Mouse (Mus musculus): Measurements from ENCODE around the gene Ifnar1.
A peak's percentile ranks its signal among the peaks of the same experiment; 100 is the strongest.
"Not testable (repeated sequence)": the region's sequence is repeated elsewhere in the genome, so short reads cannot be mapped to it uniquely, and the experiment has no call there.

The Ifnar1 gene

DNA sequence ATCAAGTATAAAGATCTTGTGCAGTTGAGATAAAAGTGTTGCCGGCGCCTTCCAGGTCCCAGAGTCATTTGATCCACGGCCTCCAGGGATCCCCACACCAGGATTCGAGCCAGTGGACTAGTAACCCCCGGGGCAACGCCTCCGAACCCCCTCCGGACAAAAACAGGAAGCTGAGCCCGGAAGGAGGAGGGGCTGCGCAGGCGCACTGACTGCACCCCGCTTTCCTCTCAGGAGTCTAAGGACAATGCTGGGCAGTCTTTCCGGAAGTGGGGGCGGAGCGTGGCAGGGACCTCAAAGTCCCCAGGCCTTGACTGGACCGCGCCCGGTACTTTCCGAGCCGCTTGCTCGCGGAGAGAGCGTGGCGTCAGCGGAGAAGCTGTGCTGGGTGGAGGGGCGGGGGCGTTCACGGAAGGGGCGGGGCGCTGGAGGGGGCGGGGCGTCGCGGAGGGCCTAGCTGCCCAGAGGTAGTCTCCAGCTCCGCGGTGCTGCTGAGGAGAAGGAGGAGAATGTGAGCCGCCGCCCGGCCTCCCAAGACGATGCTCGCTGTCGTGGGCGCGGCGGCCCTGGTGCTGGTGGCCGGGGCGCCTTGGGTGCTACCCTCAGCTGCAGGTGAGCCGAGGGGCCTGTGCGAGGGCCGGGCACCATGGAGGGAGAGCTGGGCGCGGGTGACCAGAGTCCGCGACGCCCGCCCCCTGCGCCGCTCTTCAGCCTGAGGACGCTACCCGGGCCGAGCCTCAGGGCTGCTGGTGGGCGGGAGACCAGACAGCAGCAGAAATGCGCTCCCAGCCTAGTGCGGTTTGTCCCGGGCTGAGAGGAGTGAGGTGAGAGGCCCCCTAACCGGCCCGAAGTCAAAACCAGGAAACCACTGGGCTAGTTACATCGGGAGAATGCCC, at the start of gene Ifnar1:
TSS of gene Ifnar1 (plus strand) at position 431 of the 893 bp plus-strand sequence.
- peak; percentile 100 for DNase-seq (ENCODE audit: low spot score)

DNA sequence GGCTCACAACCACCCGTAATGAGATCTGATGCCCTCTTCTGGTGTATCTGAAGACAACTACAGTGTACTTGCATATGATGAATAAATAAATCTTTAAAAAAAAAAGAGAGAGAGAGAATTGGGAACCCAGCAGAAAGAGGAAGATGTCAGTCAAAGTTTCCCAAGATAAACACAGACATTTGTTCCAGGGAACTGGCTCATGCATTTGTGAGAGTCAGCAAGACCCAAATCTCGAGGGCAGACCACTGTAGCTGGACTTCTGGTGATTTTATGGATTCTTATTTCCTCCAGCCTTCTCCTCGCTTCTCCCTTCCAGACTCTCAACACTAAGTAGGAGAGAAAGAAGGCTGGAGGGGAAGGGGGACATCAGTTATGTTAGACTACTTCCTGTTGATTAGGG, 47.0 kb upstream of the Ifnar1 start:
- no peak for DNase-seq (ENCODE audit: low spot score)

DNA sequence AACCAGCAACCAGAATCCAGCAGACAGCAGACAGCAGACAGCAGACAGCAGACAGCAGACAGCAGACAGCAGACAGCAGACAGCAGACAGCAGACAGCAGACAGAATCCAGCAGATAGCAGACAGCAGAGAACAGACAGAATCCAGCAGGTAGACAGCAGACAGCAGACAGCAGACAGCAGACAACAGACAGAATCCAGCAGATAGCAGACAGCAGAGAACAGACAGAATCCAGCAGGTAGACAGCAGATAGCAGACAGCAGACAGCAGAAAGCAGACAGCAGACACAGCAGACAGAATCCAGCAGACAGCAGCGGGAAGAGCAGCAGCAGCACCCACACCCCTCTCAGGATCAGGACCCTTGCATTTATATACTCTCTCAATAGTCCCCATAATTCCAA, 46.4 kb upstream of the Ifnar1 start:
- not testable (repeated sequence) for DNase-seq (ENCODE audit: low spot score)

DNA sequence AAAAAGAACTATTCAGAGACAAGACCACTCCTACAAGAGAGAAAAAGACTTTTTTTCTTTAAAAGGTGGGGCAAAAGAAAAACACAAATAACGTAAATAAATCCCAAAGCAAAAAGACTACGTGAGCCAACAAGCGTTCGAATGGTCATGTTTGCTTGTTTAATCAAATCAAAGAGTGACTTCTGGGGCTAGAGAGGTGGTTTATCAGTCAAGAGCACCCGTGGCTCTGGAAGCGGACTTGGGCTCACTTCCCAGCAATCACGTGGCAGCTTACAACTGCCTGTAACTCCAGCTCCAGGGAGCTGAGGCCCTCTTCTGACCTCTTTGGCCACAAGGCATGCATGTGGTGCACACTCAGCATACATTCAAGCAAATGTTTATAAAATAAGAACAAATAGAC, 43.7 kb upstream of the Ifnar1 start:
- peak; percentile 88 for DNase-seq (ENCODE audit: low spot score)

DNA sequence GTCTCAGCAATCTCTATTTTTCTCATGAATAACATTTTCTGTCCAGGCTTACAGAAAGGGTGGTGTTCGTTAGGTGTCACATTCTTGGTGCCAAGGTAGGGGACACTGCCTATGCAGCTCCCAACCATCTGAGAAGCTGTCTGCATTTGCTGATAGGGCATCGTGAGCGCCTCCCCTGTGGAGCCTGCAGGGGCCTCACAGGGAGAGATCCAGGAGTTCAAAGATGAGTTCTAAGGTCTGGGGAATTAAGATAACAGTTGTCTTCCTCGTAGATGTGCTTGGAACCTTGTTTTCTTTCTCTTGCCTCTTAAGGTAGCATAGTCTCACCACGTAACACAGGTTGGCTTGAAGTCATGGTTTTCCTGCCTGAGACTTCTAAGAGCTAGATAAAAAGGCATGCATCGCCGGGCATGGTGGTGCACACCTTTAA, 43.2 kb upstream of the Ifnar1 start:
- DNase-seq (ENCODE audit: low spot score): no peak

DNA sequence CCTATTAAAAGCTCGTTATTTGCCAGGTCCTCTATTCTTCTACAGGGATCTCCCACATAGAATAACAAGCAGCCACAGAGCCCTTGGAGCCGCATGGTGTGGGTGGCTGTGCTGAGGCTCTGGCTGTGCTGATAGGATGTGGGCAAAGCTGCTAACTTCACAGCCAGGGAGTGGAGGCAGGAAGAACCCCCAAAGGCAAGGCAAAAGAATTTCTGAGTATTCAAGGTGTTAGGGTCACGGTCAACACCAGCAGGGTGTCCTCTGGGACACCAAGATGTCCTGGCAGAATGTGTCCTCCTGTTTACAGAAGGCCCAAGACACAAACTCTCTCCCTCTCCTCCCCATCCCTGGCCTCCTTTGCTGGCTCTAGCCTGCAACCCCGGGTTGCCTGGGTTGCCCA, 42.6 kb upstream of the Ifnar1 start:
- no peak for DNase-seq (ENCODE audit: low spot score)

DNA sequence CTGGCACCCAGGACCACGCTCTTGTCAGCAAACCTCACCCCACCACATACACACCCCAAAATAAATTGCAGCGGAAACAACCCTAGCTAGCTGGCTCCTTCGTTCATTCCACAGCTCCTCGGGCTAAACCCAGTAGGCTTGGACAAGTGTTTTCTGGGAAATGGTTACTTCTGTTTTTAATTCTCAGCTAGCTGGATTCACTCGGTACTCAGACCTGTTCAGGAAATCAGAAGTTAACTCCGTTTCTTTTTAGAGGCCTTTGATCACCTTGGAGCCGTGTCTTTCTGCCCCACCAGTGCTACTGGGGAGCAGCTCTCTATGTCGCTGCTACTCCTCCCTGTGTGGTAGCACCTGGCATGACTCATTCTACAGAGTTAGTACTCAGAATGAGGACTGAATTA, 41.8 kb upstream of the Ifnar1 start:
- no peak for DNase-seq (ENCODE audit: low spot score)

DNA sequence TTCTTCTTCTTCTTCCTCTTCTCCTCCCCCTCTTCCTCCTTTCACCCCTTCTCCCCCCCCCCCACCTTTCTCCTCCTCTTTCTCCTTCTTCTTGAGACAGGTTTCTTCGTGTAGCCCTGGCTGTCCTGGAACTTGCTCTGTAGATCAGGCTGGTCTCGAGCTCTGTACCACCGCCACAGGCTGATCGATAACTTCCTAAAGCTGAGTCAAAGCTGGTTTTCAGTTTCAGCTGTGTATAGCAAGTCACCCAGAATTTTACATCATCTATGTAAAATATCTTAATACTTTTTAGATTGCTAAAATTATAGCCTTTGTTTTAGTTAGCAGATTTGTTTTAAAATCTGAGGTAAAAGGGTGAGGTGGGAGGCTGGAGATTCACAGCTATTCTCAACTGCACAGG, 40.2 kb upstream of the Ifnar1 start:
- no peak for DNase-seq (ENCODE audit: low spot score)

DNA sequence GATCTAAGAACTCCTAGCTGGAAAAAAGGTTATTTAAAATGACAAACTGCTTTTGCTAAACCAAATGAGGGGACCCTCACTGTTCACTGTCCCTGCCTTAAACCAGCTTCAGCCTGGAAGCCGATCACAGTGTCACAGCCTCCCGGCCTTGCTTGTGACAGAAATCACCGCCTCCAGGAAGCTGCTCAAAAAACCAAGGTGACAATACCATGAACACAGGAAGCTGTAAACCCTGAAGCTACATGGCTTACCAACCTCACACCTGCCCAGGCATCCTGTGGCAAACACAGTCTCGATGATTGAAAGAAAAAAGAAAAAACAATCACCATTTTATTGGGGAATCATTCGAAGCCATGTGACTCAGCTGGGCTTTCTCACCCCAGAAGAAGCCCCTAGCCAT, 39.5 kb upstream of the Ifnar1 start:
- no peak for DNase-seq (ENCODE audit: low spot score)

DNA sequence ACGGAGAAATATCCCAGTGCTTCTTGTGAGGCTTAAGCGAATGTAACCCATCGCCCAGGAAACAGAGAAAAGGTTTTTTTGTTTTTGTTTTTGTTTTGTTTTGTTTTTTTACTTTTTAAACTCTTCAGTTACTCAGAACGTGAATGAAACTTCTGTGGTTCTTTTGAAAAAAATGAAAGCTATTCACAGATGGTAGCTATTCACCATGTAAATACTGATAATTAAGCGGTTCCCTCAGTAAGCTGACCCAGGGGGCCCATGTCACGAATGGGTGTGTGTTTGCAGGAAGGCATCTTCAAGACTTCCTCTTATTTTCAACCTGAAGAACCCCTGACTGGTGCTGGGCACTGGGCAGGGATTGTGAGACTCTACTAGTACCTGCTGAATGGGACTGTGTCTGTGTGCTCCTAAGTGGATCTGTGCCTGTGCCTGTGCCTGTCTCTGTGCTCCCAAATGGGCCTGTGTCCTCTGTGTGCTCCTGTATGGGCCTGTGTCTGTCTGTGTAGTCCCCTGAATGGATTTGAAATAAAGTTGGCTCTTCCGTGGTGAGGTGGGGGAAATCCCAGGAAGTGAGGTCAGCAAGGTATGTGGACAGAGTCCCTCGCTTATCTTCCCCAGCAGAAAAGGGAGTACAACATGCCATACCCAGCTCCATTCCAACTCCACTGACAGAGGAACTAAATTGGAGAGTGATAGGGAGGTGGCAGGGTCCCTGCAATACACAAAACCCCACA, 38.1 kb upstream of the Ifnar1 start:
- DNase-seq (ENCODE audit: low spot score): no peak

DNA sequence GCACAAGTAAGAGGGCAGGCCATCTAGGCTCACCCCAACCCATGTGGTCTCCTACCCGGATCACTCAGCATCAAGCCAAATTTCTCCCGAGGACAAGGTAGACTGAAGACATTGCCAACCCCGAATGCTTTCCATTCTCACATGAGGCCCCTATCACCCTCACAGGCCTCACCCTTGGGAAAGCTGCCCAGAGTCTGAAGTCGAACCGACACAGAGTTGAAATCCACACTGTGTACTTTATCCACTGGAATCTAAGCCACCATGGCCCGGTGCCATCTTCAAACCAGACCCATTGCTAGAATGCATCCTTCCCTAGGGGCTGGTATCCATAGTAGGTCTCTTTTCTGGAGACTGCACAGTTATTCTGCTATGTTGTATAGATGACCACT, 37.5 kb upstream of the Ifnar1 start:
- no peak for DNase-seq (ENCODE audit: low spot score)

DNA sequence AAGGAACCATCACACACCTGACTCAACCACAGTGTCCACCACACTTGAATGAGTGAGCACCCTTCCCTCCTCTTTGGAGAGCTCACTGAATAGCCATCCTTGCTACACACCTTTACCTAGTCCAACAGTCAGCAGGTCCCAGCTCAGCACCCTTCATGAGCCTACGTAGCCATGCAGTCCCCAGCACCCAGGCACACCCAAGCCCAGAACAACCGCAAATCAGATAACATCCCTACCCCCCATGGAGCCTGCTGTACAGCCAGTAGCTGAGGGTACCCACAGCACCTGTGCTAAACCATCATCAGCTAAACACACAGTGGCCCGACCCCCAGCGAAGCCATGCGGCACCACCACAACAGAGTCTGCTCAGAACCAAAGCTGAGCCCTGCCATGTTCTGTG, 37.0 kb upstream of the Ifnar1 start:
- DNase-seq (ENCODE audit: low spot score): no peak

DNA sequence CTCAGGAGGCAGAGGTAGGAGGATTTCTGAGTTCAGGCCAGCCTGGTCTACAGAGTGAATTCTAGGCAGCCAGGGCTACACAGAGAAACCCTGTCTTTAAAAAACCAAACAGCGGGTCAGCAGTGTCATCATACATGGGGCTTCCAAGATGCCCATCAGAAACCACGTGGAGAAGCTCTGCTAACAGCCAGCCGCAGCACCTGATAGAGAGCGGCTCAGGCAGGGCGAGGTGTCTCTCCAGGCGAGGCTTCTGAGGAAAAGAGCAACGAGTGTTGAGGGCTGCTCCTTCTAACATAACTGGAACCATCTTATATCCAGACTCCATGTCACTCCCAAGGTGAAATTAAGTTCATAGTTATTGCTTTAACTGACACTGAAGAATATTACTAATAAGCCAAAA, 36.1 kb upstream of the Ifnar1 start:
- DNase-seq (ENCODE audit: low spot score): no peak

DNA sequence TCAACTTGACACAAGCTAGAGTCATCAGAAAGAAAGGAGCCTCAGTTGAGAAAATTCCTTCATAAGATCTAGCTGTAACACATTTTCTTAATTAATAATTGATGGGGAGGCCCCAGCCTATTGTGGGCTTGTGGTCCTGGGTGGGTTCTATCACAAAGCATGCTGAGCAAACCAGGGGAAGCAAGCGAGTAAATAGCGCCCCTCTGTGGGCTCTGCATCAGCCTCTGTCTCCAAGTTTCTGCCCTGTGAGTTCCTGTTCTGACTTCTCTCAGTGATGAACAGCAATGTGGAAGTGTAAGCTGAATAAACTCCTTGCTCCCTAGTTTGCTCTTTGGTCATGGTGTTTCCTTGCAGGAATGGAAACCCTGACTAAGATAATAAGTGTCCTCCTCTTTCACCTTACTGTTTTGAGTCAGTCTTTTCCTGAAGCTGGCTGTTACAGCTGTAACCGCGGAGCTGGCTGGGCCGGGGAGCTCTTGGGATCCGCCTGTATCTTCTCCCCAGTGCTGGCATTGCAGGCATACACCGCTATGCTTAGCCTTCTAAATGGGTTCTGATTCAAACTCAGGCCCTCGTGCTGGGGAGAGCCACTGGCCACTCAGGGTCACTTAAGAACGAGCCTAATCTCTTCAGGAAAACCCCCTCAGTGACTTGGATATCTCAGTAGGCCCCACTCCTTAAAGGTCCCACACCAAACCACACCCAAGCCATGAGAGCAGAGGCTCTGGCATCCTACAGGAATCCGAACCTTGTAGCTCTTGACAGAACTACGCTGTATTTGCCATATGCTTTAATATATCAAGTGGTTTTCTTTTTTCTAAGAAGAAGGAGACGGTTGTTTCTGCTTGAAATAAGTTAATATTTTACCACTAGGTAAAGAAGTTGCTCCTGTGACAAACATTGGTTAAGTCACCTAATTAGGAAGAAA, 34.6 kb upstream of the Ifnar1 start:
- no peak for DNase-seq (ENCODE audit: low spot score)

DNA sequence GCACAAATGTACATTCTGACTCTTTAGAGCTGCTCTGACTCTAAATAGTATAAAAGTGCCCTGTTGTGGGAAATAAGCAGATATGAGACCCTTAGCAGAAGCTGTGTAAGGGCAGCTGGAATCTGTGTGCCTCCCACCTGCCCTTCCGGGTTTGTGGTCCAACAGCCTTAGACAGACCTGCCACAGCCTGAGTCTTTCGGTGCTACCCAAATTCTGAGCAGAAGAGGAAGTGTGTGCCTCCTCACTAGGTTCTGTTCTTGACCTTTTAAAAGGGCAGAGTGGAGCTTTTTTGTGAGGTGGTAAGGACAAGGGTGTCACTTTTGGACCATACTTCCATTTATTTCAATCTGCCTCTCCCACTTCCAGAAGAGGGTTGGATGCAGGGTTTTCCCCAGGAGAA, 33.1 kb upstream of the Ifnar1 start:
- DNase-seq (ENCODE audit: low spot score): no peak

DNA sequence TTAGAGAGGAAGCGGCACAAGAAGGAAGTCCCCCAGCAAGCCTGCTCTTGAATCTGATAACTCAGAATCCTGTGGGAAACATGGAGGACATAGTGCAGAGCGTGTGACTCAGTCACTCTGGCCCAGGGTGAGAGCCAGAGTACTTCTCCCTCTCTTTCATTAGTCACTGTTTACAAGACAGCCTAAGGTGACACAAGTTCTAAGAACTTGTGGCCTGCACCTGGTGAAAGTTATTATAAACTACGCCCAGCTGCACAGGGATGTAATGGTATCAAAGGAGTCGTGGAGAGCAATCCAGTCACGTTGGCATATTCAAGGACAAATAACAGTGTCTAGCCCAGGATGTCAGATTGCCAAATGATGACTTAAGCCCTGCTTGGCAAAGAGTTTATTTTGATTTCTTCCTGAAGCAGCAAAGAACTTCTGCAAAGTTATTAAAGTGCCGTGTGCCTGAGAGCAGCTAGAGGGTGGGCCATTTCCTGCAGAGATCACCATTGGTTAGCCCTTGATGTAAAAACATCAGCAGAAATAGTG, 32.6 kb upstream of the Ifnar1 start:
- DNase-seq (ENCODE audit: low spot score): peak; percentile 78

DNA sequence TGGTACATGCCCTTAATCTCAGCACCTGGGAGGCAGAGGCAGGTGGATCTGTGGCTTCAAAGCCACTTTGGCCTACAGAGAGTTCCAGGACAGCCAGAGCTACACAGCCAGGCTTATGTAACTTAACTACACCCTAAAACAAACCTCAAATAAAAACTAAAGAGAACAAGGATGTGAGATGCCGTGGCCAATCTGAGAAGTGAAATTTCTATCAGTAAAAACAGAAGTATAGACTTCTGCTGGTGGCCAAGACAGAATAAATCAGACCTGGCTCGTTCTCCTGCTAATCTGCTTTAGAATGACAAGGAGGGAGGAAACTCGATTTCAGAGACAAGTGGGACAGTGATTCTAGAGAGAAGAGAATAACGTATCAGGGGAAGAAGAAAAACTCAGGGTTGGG, 29.2 kb upstream of the Ifnar1 start:
- DNase-seq (ENCODE audit: low spot score): no peak

DNA sequence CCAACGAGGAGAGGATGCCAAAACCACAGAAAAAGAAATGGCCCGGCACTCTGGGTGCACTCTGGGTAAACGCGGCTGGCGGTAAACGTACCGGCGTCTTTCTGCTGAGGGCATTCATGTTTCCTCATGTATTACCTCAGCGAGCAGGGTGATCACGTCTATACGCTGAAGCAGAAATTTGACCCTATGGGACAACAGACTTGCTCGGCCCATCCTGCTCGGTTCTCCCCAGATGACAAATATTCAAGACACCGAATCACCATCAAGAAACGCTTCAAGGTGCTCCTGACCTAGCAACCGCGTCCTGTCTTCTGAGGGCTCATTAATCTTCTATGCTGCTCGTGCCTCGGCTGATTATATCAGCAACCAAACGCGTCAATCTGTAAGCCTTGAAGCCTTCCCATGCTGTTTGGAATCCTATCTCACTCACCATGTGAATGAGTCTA, 26.7 kb upstream of the Ifnar1 start:
- no peak for DNase-seq (ENCODE audit: low spot score)

DNA sequence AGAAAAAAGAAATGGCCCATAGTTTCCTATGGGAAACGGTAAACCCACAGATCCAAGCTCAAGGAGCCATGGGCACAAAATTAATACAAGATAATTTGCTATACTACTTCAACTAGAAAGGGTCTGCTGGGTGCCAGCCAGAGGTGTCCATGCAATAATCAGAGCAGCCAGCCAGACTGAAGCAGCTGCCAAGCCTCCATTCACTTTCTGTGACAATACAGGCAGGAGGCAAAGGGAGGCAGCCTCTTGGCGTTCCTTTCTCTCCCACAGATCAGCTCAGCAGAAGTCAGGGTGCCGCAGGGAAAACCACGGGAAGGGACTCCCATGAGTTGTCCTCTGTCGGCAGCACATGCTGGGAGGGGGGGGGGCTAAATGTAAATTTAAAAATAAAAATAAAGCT, 26.1 kb upstream of the Ifnar1 start:
- DNase-seq (ENCODE audit: low spot score): no peak

DNA sequence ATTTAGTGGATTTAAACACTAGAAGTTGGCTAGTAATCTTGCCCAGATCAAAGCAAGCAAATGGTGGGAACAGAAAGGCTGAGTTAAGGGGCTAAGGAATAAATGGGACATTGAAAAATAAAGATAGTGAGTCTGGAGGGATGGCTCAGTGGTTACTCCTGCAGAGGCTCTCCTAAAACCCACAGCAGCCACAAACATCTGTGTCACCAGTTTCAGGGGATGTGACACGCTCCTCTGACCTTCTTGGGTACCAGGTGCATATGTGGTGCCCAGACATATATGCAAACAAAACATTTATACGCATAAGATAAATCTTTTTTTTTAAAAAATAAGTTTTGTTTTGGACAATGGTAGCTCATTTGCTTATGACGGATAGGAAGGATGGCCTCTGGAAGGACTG, 25.6 kb upstream of the Ifnar1 start:
- no peak for DNase-seq (ENCODE audit: low spot score)

DNA sequence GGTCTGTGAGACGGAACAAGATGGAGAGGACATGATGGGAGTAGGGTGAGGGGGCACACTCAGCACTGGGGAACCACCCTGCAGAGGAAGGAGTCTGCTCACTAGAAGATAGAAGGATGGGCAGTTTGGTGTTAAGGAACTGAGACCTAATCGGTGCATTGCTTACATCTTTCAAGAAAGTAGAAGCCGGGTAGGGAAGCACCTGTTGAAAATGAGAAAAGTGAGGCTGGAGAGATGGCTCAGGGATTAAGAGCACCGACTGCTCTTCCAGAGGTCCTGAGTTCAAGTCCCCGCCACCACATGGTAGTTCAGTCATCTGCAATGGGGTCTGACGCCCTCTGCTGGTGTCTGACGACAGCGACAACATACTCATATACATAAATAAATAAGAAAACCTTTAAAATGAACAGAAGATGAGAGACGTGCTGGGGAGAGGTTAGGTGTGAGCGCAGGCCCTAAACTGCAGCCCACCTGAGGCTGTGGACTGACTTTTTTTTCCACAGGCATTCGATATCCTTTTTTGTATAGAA, 25.1 kb upstream of the Ifnar1 start:
- no peak for DNase-seq (ENCODE audit: low spot score)
